Mouse (Mus musculus): Measurements from ENCODE around the gene Tox2. TPM values are rescaled to one million over a fixed set of nuclear protein-coding genes. Genes with fewer than 3 reads are reported as not detected.

The Tox2 gene
- polyA plus RNA-seq, 1 experiment: 12.1 TPM

- H3K27ac ChIP-seq (ENCODE audit: insufficient read depth, low read length): no peak overlapping the region
- no peaks in the 10 kb centered on the region for H3K27me3 ChIP-seq (ENCODE audit: control insufficient read depth, insufficient read depth, low read length)
- DNase-seq (ENCODE audit: low read depth in 1 of 2, low spot score in 2 of 2): no peak
- 34% methylated on average over 13 of the region's 13 CpGs for WGBS
- no peak overlapping the region for H3K4me3 ChIP-seq (ENCODE audit: extremely low read depth, insufficient read depth, insufficient read length)
- H3K4me1 ChIP-seq (ENCODE audit: control insufficient read depth, insufficient read depth, insufficient read length): peaks cover 2% of the 10 kb centered on the region; the same call in 1 of the 2 replicates
- H3K36me3 ChIP-seq (ENCODE audit: control insufficient read depth, insufficient read depth, low read length): no peaks in the 10 kb centered on the region
- TF ChIP-seq POLR2A (IDR thresholded peaks at IDR 0.05; ENCODE audit: low read depth, low read length): no peak
- TF ChIP-seq CTCF (IDR thresholded peaks at IDR 0.05; ENCODE audit: extremely low read depth, insufficient read depth, insufficient read length, insufficient replicate concordance): no peak
Observed at GRCm38 (mm10) chr2:163231781-163232534, 29.0 kb downstream of the Tox2 start.

- peaks cover 2% of the 10 kb centered on the region; the same call in 1 of the 2 replicates for H3K4me1 ChIP-seq (ENCODE audit: control insufficient read depth, insufficient read depth, insufficient read length)
- 72% methylated on average over 9 of the region's 9 CpGs for WGBS
- H3K4me3 ChIP-seq (ENCODE audit: extremely low read depth, insufficient read depth, insufficient read length): no peak overlapping the region
- H3K27me3 ChIP-seq (ENCODE audit: control insufficient read depth, insufficient read depth, low read length): no peaks in the 10 kb centered on the region
- no peak for TF ChIP-seq POLR2A (IDR thresholded peaks at IDR 0.05; ENCODE audit: low read depth, low read length)
- TF ChIP-seq CTCF (IDR thresholded peaks at IDR 0.05; ENCODE audit: extremely low read depth, insufficient read depth, insufficient read length, insufficient replicate concordance): no peak
- DNase-seq (ENCODE audit: low read depth in 1 of 2, low spot score in 2 of 2): no peak
- no peak overlapping the region for H3K27ac ChIP-seq (ENCODE audit: insufficient read depth, low read length)
- H3K36me3 ChIP-seq (ENCODE audit: control insufficient read depth, insufficient read depth, low read length): no peaks in the 10 kb centered on the region
Observed at GRCm38 (mm10) chr2:163233666-163234065, 30.7 kb downstream of the Tox2 start.

- DNase-seq (ENCODE audit: low read depth in 1 of 2, low spot score in 2 of 2): no peak
- 34% methylated on average over 7 of the region's 7 CpGs for WGBS
- TF ChIP-seq POLR2A (IDR thresholded peaks at IDR 0.05; ENCODE audit: low read depth, low read length) (no peak), CTCF (IDR thresholded peaks at IDR 0.05; ENCODE audit: extremely low read depth, insufficient read depth, insufficient read length, insufficient replicate concordance) (no peak)
- no peak overlapping the region for H3K4me3 ChIP-seq (ENCODE audit: extremely low read depth, insufficient read depth, insufficient read length)
- H3K27ac ChIP-seq (ENCODE audit: insufficient read depth, low read length): no peak overlapping the region
- H3K4me1 ChIP-seq (ENCODE audit: control insufficient read depth, insufficient read depth, insufficient read length): no peaks in the 10 kb centered on the region
- no peaks in the 10 kb centered on the region for H3K36me3 ChIP-seq (ENCODE audit: control insufficient read depth, insufficient read depth, low read length)
- no peaks in the 10 kb centered on the region for H3K27me3 ChIP-seq (ENCODE audit: control insufficient read depth, insufficient read depth, low read length)
Observed at GRCm38 (mm10) chr2:163236057-163236456, 33.1 kb downstream of the Tox2 start.

- no peak for DNase-seq (ENCODE audit: low read depth in 1 of 2, low spot score in 2 of 2)
- no peaks in the 10 kb centered on the region for H3K27me3 ChIP-seq (ENCODE audit: control insufficient read depth, insufficient read depth, low read length)
- H3K36me3 ChIP-seq (ENCODE audit: control insufficient read depth, insufficient read depth, low read length): no peaks in the 10 kb centered on the region
- H3K27ac ChIP-seq (ENCODE audit: insufficient read depth, low read length): no peak overlapping the region
- TF ChIP-seq CTCF (IDR thresholded peaks at IDR 0.05; ENCODE audit: extremely low read depth, insufficient read depth, insufficient read length, insufficient replicate concordance): no peak
- no peak for TF ChIP-seq POLR2A (IDR thresholded peaks at IDR 0.05; ENCODE audit: low read depth, low read length)
- WGBS: 89% methylated on average over 12 of the region's 12 CpGs
- H3K4me3 ChIP-seq (ENCODE audit: extremely low read depth, insufficient read depth, insufficient read length): no peak overlapping the region
- H3K4me1 ChIP-seq (ENCODE audit: control insufficient read depth, insufficient read depth, insufficient read length): no peaks in the 10 kb centered on the region
Observed at GRCm38 (mm10) chr2:163237999-163238529, 35.1 kb downstream of the Tox2 start.

GRCm38 (mm10) chr2:163239945-163240344 is 37.0 kb downstream of the Tox2 start:
- Histone ChIP-seq H3K36me3 (ENCODE audit: control insufficient read depth, insufficient read depth, low read length) (no peaks in the 10 kb centered on the region), H3K27me3 (ENCODE audit: control insufficient read depth, insufficient read depth, low read length) (no peaks in the 10 kb centered on the region), H3K27ac (ENCODE audit: insufficient read depth, low read length) (no peak overlapping the region), H3K4me1 (ENCODE audit: control insufficient read depth, insufficient read depth, insufficient read length) (no peaks in the 10 kb centered on the region), H3K4me3 (ENCODE audit: extremely low read depth, insufficient read depth, insufficient read length) (no peak overlapping the region)
- no peak for TF ChIP-seq POLR2A (IDR thresholded peaks at IDR 0.05; ENCODE audit: low read depth, low read length)
- no peak for TF ChIP-seq CTCF (IDR thresholded peaks at IDR 0.05; ENCODE audit: extremely low read depth, insufficient read depth, insufficient read length, insufficient replicate concordance)
- no peak for DNase-seq (ENCODE audit: low read depth in 1 of 2, low spot score in 2 of 2)
- WGBS: 89% methylated on average over 8 of the region's 8 CpGs

GRCm38 (mm10) chr2:163241867-163242266 is 38.9 kb downstream of the Tox2 start:
- no peaks in the 10 kb centered on the region for H3K36me3 ChIP-seq (ENCODE audit: control insufficient read depth, insufficient read depth, low read length)
- no peak for DNase-seq (ENCODE audit: low read depth in 1 of 2, low spot score in 2 of 2)
- H3K4me3 ChIP-seq (ENCODE audit: extremely low read depth, insufficient read depth, insufficient read length): no peak overlapping the region
- TF ChIP-seq POLR2A (IDR thresholded peaks at IDR 0.05; ENCODE audit: low read depth, low read length) (no peak), CTCF (IDR thresholded peaks at IDR 0.05; ENCODE audit: extremely low read depth, insufficient read depth, insufficient read length, insufficient replicate concordance) (no peak)
- H3K27ac ChIP-seq (ENCODE audit: insufficient read depth, low read length): no peak overlapping the region
- 73% methylated on average over 5 of the region's 5 CpGs for WGBS
- H3K4me1 ChIP-seq (ENCODE audit: control insufficient read depth, insufficient read depth, insufficient read length): no peaks in the 10 kb centered on the region
- H3K27me3 ChIP-seq (ENCODE audit: control insufficient read depth, insufficient read depth, low read length): no peaks in the 10 kb centered on the region
